Mouse (Mus musculus) lung, embryonic 14.5 days (tissue): ENCODE results near the gene F11r. TPM values are rescaled to one million over a fixed set of nuclear protein-coding genes. Genes with fewer than 3 reads are reported as not detected.
A peak's percentile ranks its signal among the peaks of the same experiment; 100 is the strongest.

Experiments
- ATAC-seq: fragments of 200-750 bp; cut with Nextera tagmentation; 2 replicates; pipeline ENCODE4 v1.8.0; 2017; ENCODE audit warnings: mild to moderate bottlenecking, moderate TSS enrichment, moderate library complexity; ENCODE audit not compliant: insufficient read depth
- DNase-seq: peaks from one replicate; pipeline ENCODE4 v3.0.0-alpha.2; 2015
- H3K27ac ChIP-seq: fragments of 300-500 bp; sonication (generic); 2 replicates; pipeline ENCODE4 v1.5.1; 2014; ENCODE audit warnings: low read depth, mild to moderate bottlenecking, moderate library complexity
- H3K27me3 ChIP-seq: fragments of 300-500 bp; sonication (generic); 2 replicates; pipeline ENCODE4 v1.6.1; 2014; ENCODE audit warnings: low read length, control low read depth; ENCODE audit not compliant: insufficient read depth
- H3K36me3 ChIP-seq: fragments of 300-500 bp; sonication (generic); 2 replicates; pipeline ENCODE4 v1.6.1; 2014; ENCODE audit warnings: control low read depth; ENCODE audit not compliant: insufficient read depth
- H3K4me1 ChIP-seq: fragments of 300-500 bp; sonication (generic); 2 replicates; pipeline ENCODE4 v1.6.1; 2014; ENCODE audit warnings: antibody characterized with exemption, control low read depth; ENCODE audit not compliant: insufficient read depth
- H3K4me2 ChIP-seq: fragments of 300-500 bp; sonication (generic); 2 replicates; pipeline ENCODE4 v1.6.1; 2014; ENCODE audit warnings: mild to moderate bottlenecking
- H3K4me3 ChIP-seq: fragments of 300-500 bp; sonication (generic); 2 replicates; pipeline ENCODE4 v1.5.1; 2014; ENCODE audit warnings: low read depth, low read length
- H3K9ac ChIP-seq: fragments of 300-500 bp; sonication (generic); 2 replicates; pipeline ENCODE4 v1.6.1; 2014
- H3K9me3 ChIP-seq: fragments of 300-500 bp; sonication (generic); 2 replicates; pipeline ENCODE4 v1.6.1; 2016; ENCODE audit warnings: low read depth, low read length, control low read depth
- CTCF ChIP-seq: IDR thresholded peaks from 2 replicates; pipeline ENCODE4 v1.5.1; 2016; ENCODE audit warnings: antibody characterized with exemption, low read depth
- WGBS: fragments of 180-500 bp; shearing (Covaris S2); extraction: QIAGEN DNeasy Blood & Tissue Kit; methylation state at CpG from one replicate; pipeline ENCODE4 v1.1.7; 2014; 5-methylcytosine and 5-hydroxymethylcytosine counted together
- polyA plus RNA-seq: library from polyadenylated mRNA; unstranded; fragments of >200 nt; fragmentation: Nextera tagmentation; extraction: Ambion mirVana; gene quantifications from 2 replicates; pipeline ENCODE4 v1.2.1, GENCODE M21; 2014

The F11r gene
- polyA plus RNA-seq, 1 experiment from 2014 or later, result 91.3 TPM

GRCm38 (mm10) chr1:171410947-171411484, 26.3 kb upstream of the F11r start, which contains the start of gene Usf1:
Gene Usf1 (plus strand): TSS chr1:171411313.
- peak within 1 kb of the TSS; percentile 93 for H3K9ac ChIP-seq
- TF ChIP-seq CTCF, result no peak
- DNase-seq (peak; percentile 97), ATAC-seq (peak; percentile 96)
- H3K27me3 ChIP-seq, result no peaks in the 10 kb centered on the region
- peak within 1 kb of the TSS; percentile 95 for H3K27ac ChIP-seq
- H3K9me3 ChIP-seq, result no peaks in the 10 kb centered on the region
- WGBS, result under 1% methylated on average over 36 of the region's 36 CpGs
- peak within 1 kb of the TSS; percentile 60 for H3K4me2 ChIP-seq
- no peaks in the 10 kb centered on the region for H3K4me1 ChIP-seq
- peak within 1 kb of the TSS; percentile 94 for H3K4me3 ChIP-seq
- peaks cover 19% of the 10 kb centered on the region for H3K36me3 ChIP-seq

- no peak for DNase-seq
- peak overlapping the region; percentile 93 for H3K9ac ChIP-seq
- peak overlapping the region; percentile 60 for H3K4me2 ChIP-seq
- under 1% methylated on average over 39 of the region's 39 CpGs for WGBS
- peaks cover 24% of the 10 kb centered on the region for H3K36me3 ChIP-seq
- no peaks in the 10 kb centered on the region for H3K4me1 ChIP-seq
- H3K9me3 ChIP-seq, result no peaks in the 10 kb centered on the region
- peak overlapping the region; percentile 95 for H3K27ac ChIP-seq
- peak; percentile 83 for ATAC-seq
- H3K4me3 ChIP-seq, result peak overlapping the region; percentile 94
- no peak for TF ChIP-seq CTCF
- H3K27me3 ChIP-seq, result no peaks in the 10 kb centered on the region
These were observed 25.8 kb upstream of the F11r start for GRCm38 (mm10) chr1:171411492-171411941.

- under 1% methylated on average over 20 of the region's 20 CpGs for WGBS
- ATAC-seq (peak; percentile 46), DNase-seq (peak; percentile 76)
- H3K4me2 ChIP-seq, result peak overlapping the region; percentile 60
- no peaks in the 10 kb centered on the region for H3K4me1 ChIP-seq
- TF ChIP-seq CTCF, result peak; percentile 41; the same call in 1 of the 2 replicates
- H3K9me3 ChIP-seq, result no peaks in the 10 kb centered on the region
- peak overlapping the region; percentile 93 for H3K9ac ChIP-seq
- peak overlapping the region; percentile 94 for H3K4me3 ChIP-seq
- peaks cover 29% of the 10 kb centered on the region for H3K36me3 ChIP-seq
- H3K27ac ChIP-seq, result peak overlapping the region; percentile 95
- no peaks in the 10 kb centered on the region for H3K27me3 ChIP-seq
These were observed 25.3 kb upstream of the F11r start for GRCm38 (mm10) chr1:171412001-171412441.

- H3K27ac ChIP-seq, result peak overlapping the region; percentile 95
- ATAC-seq, result no peak
These were observed 24.9 kb upstream of the F11r start for GRCm38 (mm10) chr1:171412446-171412845.

GRCm38 (mm10) chr1:171413608-171414007, 23.7 kb upstream of the F11r start:
- Histone ChIP-seq H3K4me2 (no peak overlapping the region), H3K9ac (no peak overlapping the region), H3K4me1 (no peaks in the 10 kb centered on the region), H3K4me3 (no peak overlapping the region), H3K27me3 (no peaks in the 10 kb centered on the region), H3K9me3 (no peaks in the 10 kb centered on the region), H3K36me3 (peaks cover 45% of the 10 kb centered on the region), H3K27ac (no peak overlapping the region)
- DNase-seq (no peak), ATAC-seq (no peak)
- TF ChIP-seq CTCF, result no peak
- 76% methylated on average over 8 of the region's 8 CpGs for WGBS

More at GRCm38 (mm10) chr1:171412446-171412845, 24.9 kb upstream of the F11r start:
- H3K36me3 ChIP-seq, result peaks cover 34% of the 10 kb centered on the region
- 54% methylated on average over 3 of the region's 3 CpGs for WGBS
- peak; percentile 63 for DNase-seq
- no peaks in the 10 kb centered on the region for H3K4me1 ChIP-seq
- peak overlapping the region; percentile 60 for H3K4me2 ChIP-seq
- H3K9ac ChIP-seq, result peak overlapping the region; percentile 93
- no peaks in the 10 kb centered on the region for H3K27me3 ChIP-seq
- H3K4me3 ChIP-seq, result peak overlapping the region; percentile 94
- no peaks in the 10 kb centered on the region for H3K9me3 ChIP-seq
- no peak for TF ChIP-seq CTCF

- Histone ChIP-seq H3K4me2 (no peak within 1 kb of the TSS), H3K27ac (peak within 1 kb of the TSS; percentile 79), H3K4me3 (no peak within 1 kb of the TSS), H3K4me1 (no peaks in the 10 kb centered on the region), H3K9ac (no peak within 1 kb of the TSS), H3K27me3 (no peaks in the 10 kb centered on the region), H3K9me3 (no peaks in the 10 kb centered on the region), H3K36me3 (peaks cover 68% of the 10 kb centered on the region)
- no peak for DNase-seq
- ATAC-seq, result no peak
- no peak for TF ChIP-seq CTCF
- 81% methylated on average over 5 of the region's 5 CpGs for WGBS
These were observed 18.7 kb upstream of the F11r start, which contains the start of gene Tstd1 for GRCm38 (mm10) chr1:171418660-171419059. Gene Tstd1 (plus strand): TSS chr1:171418872.

- no peaks in the 10 kb centered on the region for H3K9me3 ChIP-seq
- no peak overlapping the region for H3K9ac ChIP-seq
- no peak overlapping the region for H3K4me2 ChIP-seq
- no peaks in the 10 kb centered on the region for H3K27me3 ChIP-seq
- peaks cover 65% of the 10 kb centered on the region for H3K36me3 ChIP-seq
- DNase-seq (peak; percentile 67), ATAC-seq (peak; percentile 69)
- peak overlapping the region; percentile 79 for H3K27ac ChIP-seq
- TF ChIP-seq CTCF, result no peak
- 44% methylated on average over 12 of the region's 12 CpGs for WGBS
- no peak overlapping the region for H3K4me3 ChIP-seq
- H3K4me1 ChIP-seq, result no peaks in the 10 kb centered on the region
These were observed 17.9 kb upstream of the F11r start for GRCm38 (mm10) chr1:171419291-171419882.
